In the genomic region with DNA sequence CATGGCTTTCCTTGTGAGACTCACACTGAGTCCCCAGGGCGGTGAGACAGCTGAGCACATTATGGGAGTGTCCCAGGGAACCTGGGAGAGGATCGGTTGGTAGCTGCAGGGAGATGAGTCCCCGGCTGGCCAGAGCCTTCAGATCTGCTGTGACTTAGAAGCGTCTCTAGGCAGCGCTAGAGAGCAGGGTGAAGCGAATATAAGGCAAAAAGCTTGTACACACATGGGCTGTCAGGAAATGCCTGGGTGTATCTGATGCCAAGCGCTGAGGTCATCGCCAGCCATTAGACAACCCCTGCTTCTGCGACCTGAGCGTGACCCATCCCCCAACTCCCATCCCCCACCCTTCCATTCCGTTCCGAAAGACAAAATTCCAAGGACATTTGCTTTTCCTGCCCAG, we compare ENCODE assay signal across 8 mouse cellular contexts.
DNase-seq lines count a peak whose midpoint lies in the region; ATAC-seq and TF ChIP-seq lines count a peak whose summit lies in the region.

No protein-coding gene starts in this region.

- H3K27me3 ChIP-seq in heart, embryonic 11.5 days (ENCODE audit: control insufficient read depth, insufficient read depth, low read length) = no peaks in the 10 kb centered on the region
- no peaks in the 10 kb centered on the region for H3K27me3 ChIP-seq in kidney, embryonic 14.5 days (ENCODE audit: control insufficient read depth, insufficient read depth, low read length)
- no peaks in the 10 kb centered on the region for H3K27me3 ChIP-seq in liver, embryonic 14.5 days (ENCODE audit: control insufficient read depth, insufficient read depth, low read length)
- no peaks in the 10 kb centered on the region for H3K27me3 ChIP-seq in neural tube, embryonic 11.5 days (ENCODE audit: control insufficient read depth, insufficient read depth, low read length)

- H3K4me2 ChIP-seq in heart, embryonic 11.5 days = peak overlapping the region; percentile 52
- peak overlapping the region; percentile 19 for H3K4me2 ChIP-seq in kidney, embryonic 14.5 days (replicated peaks; ENCODE audit: low read depth, low read length)
- H3K4me2 ChIP-seq in liver, embryonic 14.5 days (ENCODE audit: low read depth) = peak overlapping the region; percentile 8; the same call in 1 of the 2 replicates
- no peak overlapping the region for H3K4me2 ChIP-seq in neural tube, embryonic 11.5 days (ENCODE audit: low read depth)

- peaks cover 4% of the 10 kb centered on the region; the same call in 1 of the 2 replicates for H3K4me1 ChIP-seq in heart, embryonic 11.5 days (ENCODE audit: control insufficient read depth, insufficient read depth, low read length)
- H3K4me1 ChIP-seq in kidney, embryonic 14.5 days (ENCODE audit: control insufficient read depth, insufficient read depth, low read length) = peaks cover 18% of the 10 kb centered on the region
- peaks cover 0 to 3% of the 10 kb centered on the region in 2 experiments; a peak in 1 of 4 replicates for H3K4me1 ChIP-seq in liver, embryonic 14.5 days (replicated peaks; ENCODE audit: control insufficient read depth in 2 of 2, insufficient read depth in 2 of 2, low read length in 1 of 2)
- H3K4me1 ChIP-seq in neural tube, embryonic 11.5 days (ENCODE audit: control insufficient read depth, insufficient read depth, low read length) = peaks cover 25% of the 10 kb centered on the region

- WGBS in heart, embryonic 11.5 days (ENCODE audit: insufficient replicate concordance) = 6% methylated on average over 12 of the region's 12 CpGs
- WGBS in kidney, embryonic 14.5 days = 13% methylated on average over 12 of the region's 12 CpGs
- WGBS in liver, embryonic 14.5 days (ENCODE audit: insufficient replicate concordance) = 8% methylated on average over 12 of the region's 12 CpGs
- WGBS in neural tube, embryonic 11.5 days = 16% methylated on average over 12 of the region's 12 CpGs

- H3K27ac ChIP-seq in heart, embryonic 11.5 days (ENCODE audit: low read depth, low read length) = no peak overlapping the region
- no peak overlapping the region for H3K27ac ChIP-seq in kidney, embryonic 14.5 days (ENCODE audit: low read depth, low read length)
- H3K27ac ChIP-seq in liver, embryonic 14.5 days = no peak overlapping the region
- no peak overlapping the region for H3K27ac ChIP-seq in neural tube, embryonic 11.5 days (ENCODE audit: low read depth, low read length)

- ATAC-seq in heart, embryonic 11.5 days (replicated peaks; ENCODE audit: insufficient number of reproducible peaks, low FRiP score, low TSS enrichment) = 0 out of 2 replicates have a peak, but pooled peaks have one; percentile 36
- ATAC-seq in kidney, embryonic 14.5 days (ENCODE audit: low FRiP score, low TSS enrichment) = peak; percentile 63; the same call in 1 of the 2 replicates
- no peak for ATAC-seq in liver, embryonic 14.5 days (ENCODE audit: insufficient read depth)
- no peak for ATAC-seq in neural tube, embryonic 11.5 days (ENCODE audit: insufficient read depth, low FRiP score, low TSS enrichment)

- DNase-seq in CD4-positive helper T cell, adult 2 months (ENCODE audit: low read depth, low spot score) = peak; percentile 53
- peak; percentile 54 to 59 for DNase-seq in adrenal gland, adult 18-20 months (ENCODE audit: low spot score in 2 of 2)
- peak; percentile 84 for DNase-seq in embryo, embryonic 11 days
- DNase-seq in liver, embryonic 14.5 days (ENCODE audit: low read depth in 3 of 3, low spot score in 3 of 3) = peak; percentile 4 to 28 (median 17)
- DNase-seq in neural tube, embryonic 11.5 days (ENCODE audit: low spot score) = peak; percentile 75
- peak; percentile 49 to 63 for DNase-seq in thymus, postnatal 10 days (ENCODE audit: low spot score in 2 of 2)

- TF ChIP-seq CTCF in liver, embryonic 14.5 days (IDR thresholded peaks at IDR 0.05; ENCODE audit: low read depth) = peak; percentile 76

- H3K4me3 ChIP-seq in heart, embryonic 11.5 days (ENCODE audit: low read depth, low read length) = 0 out of 2 replicates have a peak overlapping the region, but pooled peaks have one; percentile 16
- no peak overlapping the region for H3K4me3 ChIP-seq in kidney, embryonic 14.5 days (ENCODE audit: low read length)
- H3K4me3 ChIP-seq in liver, embryonic 14.5 days (ENCODE audit: insufficient read depth in 1 of 2, low read depth in 2 of 2, low read length in 2 of 2) = no peak overlapping the region
- H3K4me3 ChIP-seq in neural tube, embryonic 11.5 days (ENCODE audit: low read depth, low read length) = no peak overlapping the region

- H3K9ac ChIP-seq in heart, embryonic 11.5 days (ENCODE audit: low read depth, low read length) = 0 out of 2 replicates have a peak overlapping the region, but pooled peaks have one; percentile 17
- H3K9ac ChIP-seq in kidney, embryonic 14.5 days (ENCODE audit: low read depth, low read length) = no peak overlapping the region
- no peak overlapping the region for H3K9ac ChIP-seq in liver, embryonic 14.5 days (replicated peaks)
- no peak overlapping the region for H3K9ac ChIP-seq in neural tube, embryonic 11.5 days (ENCODE audit: low read length)

- H3K36me3 ChIP-seq in heart, embryonic 11.5 days (ENCODE audit: control insufficient read depth, insufficient read depth, low read length) = no peaks in the 10 kb centered on the region
- no peaks in the 10 kb centered on the region for H3K36me3 ChIP-seq in kidney, embryonic 14.5 days (ENCODE audit: control insufficient read depth, insufficient read depth, low read length)
- H3K36me3 ChIP-seq in liver, embryonic 14.5 days (replicated peaks; ENCODE audit: control insufficient read depth, insufficient read depth, low read depth) = no peaks in the 10 kb centered on the region
- H3K36me3 ChIP-seq in neural tube, embryonic 11.5 days (ENCODE audit: control insufficient read depth, insufficient read depth, low read length) = no peaks in the 10 kb centered on the region

- TF ChIP-seq EP300 in liver, embryonic 14.5 days (IDR thresholded peaks at IDR 0.05; ENCODE audit: low read depth) = no peak

- H3K9me3 ChIP-seq in heart, embryonic 11.5 days (replicated peaks; ENCODE audit: control insufficient read depth, low read length) = no peaks in the 10 kb centered on the region
- no peaks in the 10 kb centered on the region for H3K9me3 ChIP-seq in kidney, embryonic 14.5 days (ENCODE audit: control insufficient read depth, low read length)
- no peaks in the 10 kb centered on the region for H3K9me3 ChIP-seq in liver, embryonic 14.5 days (ENCODE audit: control insufficient read depth, low read length)
- no peaks in the 10 kb centered on the region for H3K9me3 ChIP-seq in neural tube, embryonic 11.5 days (ENCODE audit: control insufficient read depth, low read length)

Comparison
In these comparisons a context has a peak if more than half of its experiments do, and no peak if none do; other contexts are left out.
1. DNase-seq: peak in every context shown above with its lines; median percentile 84 in embryo, embryonic 11 days; 75 in neural tube, embryonic 11.5 days; 56 in adrenal gland, adult 18-20 months; 56 in thymus, postnatal 10 days; 53 in CD4-positive helper T cell, adult 2 months; 17 in liver, embryonic 14.5 days.
2. ATAC-seq: peak in heart, embryonic 11.5 days (single experiment) and kidney, embryonic 14.5 days (single experiment); none in liver, embryonic 14.5 days (single experiment) and neural tube, embryonic 11.5 days (single experiment).